Mouse (Mus musculus): ENCODE results near the gene Tmprss13.

Tmprss13 gene

GRCm38 (mm10) chr9:45382336-45382735 lies 63.4 kb downstream of the Tmprss13 start:
- no peak for DNase-seq (ENCODE audit: low read depth in 1 of 2, low spot score in 2 of 2)

- DNase-seq (ENCODE audit: low read depth in 1 of 2, low spot score in 2 of 2): no peak
Observed at GRCm38 (mm10) chr9:45382834-45383233, 63.9 kb downstream of the Tmprss13 start.

GRCm38 (mm10) chr9:45383883-45384282 lies 65.0 kb downstream of the Tmprss13 start:
- no peak for DNase-seq (ENCODE audit: low read depth in 1 of 2, low spot score in 2 of 2)

GRCm38 (mm10) chr9:45386698-45387097 lies 67.8 kb downstream of the Tmprss13 start:
- DNase-seq (ENCODE audit: low read depth in 1 of 2, low spot score in 2 of 2): no peak

- DNase-seq (ENCODE audit: low read depth in 1 of 2, low spot score in 2 of 2): peak; percentile 60 to 83
Observed at GRCm38 (mm10) chr9:45388385-45388994, 69.6 kb downstream of the Tmprss13 start.

- no peak for DNase-seq (ENCODE audit: low read depth in 1 of 2, low spot score in 2 of 2)
Observed at GRCm38 (mm10) chr9:45389596-45389995, 70.7 kb downstream of the Tmprss13 start.

GRCm38 (mm10) chr9:45391299-45391698 lies 72.4 kb downstream of the Tmprss13 start:
- no peak for DNase-seq (ENCODE audit: low read depth in 1 of 2, low spot score in 2 of 2)

- DNase-seq (ENCODE audit: low read depth in 1 of 2, low spot score in 2 of 2): no peak
Observed at GRCm38 (mm10) chr9:45395218-45395617, 76.3 kb downstream of the Tmprss13 start.

GRCm38 (mm10) chr9:45395796-45396195 lies 76.9 kb downstream of the Tmprss13 start:
- DNase-seq (ENCODE audit: low read depth in 1 of 2, low spot score in 2 of 2): no peak

Measured in monocyte, adult 2 months (primary cell).